Mouse (Mus musculus) heart, adult 2 months (tissue): ENCODE data around the gene Acsf3. TPM values are rescaled to one million over a fixed set of nuclear protein-coding genes. Genes with fewer than 3 reads are reported as not detected.

ENCODE experiments used
- DNase-seq, 2 experiments: peaks; one replicate each; pipeline ENCODE4 v3.0.0; 2021
- H3K27ac ChIP-seq: fragments of 200-600 bp; 2 replicates; pipeline ENCODE4 v1.8.1; 2022
- H3K27me3 ChIP-seq: fragments of 200-500 bp; 2 replicates; pipeline ENCODE4 v1.6.1; 2012; ENCODE audit warnings: mild to moderate bottlenecking, low read length, inconsistent platforms, mixed read lengths; ENCODE audit not compliant: control insufficient read depth, insufficient read depth
- H3K36me3 ChIP-seq: fragments of 200-500 bp; 2 replicates; pipeline ENCODE4 v1.6.1; 2012; ENCODE audit warnings: low read length, inconsistent platforms; ENCODE audit not compliant: control insufficient read depth, insufficient read depth
- H3K4me1 ChIP-seq: fragments of 200-500 bp; 2 replicates; pipeline ENCODE4 v1.6.1; 2011; ENCODE audit warnings: low read length; ENCODE audit not compliant: control insufficient read depth, insufficient read depth
- H3K4me3 ChIP-seq: fragments of 200-600 bp; 2 replicates; pipeline ENCODE4 v1.8.1; 2022
- H3K79me2 ChIP-seq: fragments of 200-500 bp; replicated peaks from 2 replicates; pipeline ENCODE4 v1.6.1; 2012; ENCODE audit warnings: mild to moderate bottlenecking, inconsistent platforms, low read length, moderate library complexity, mixed read lengths; ENCODE audit not compliant: control insufficient read depth, insufficient read depth
- H3K9ac ChIP-seq: fragments of 200-500 bp; 2 replicates; pipeline ENCODE4 v1.6.1; 2012; ENCODE audit warnings: low read depth, mild to moderate bottlenecking, control low read depth, inconsistent platforms, low read length, mixed read lengths
- CTCF ChIP-seq: fragments of 200-600 bp; IDR thresholded peaks from 2 replicates; pipeline ENCODE4 v1.8.1; 2022; ENCODE audit warnings: antibody characterized with exemption, mild to moderate bottlenecking, moderate library complexity
- EP300 ChIP-seq: fragments of 200-500 bp; IDR thresholded peaks from 2 replicates; pipeline ENCODE4 v1.6.1; 2011; ENCODE audit warnings: low read depth, low read length, control low read depth; ENCODE audit not compliant: insufficient read depth
- POLR2A ChIP-seq: fragments of 200-500 bp; IDR thresholded peaks from 2 replicates; pipeline ENCODE4 v1.6.1; 2011; ENCODE audit warnings: mild to moderate bottlenecking, low read depth, low read length, control low read depth; ENCODE audit not compliant: insufficient read depth
- WGBS: fragments of 180-500 bp; shearing (Covaris S2); methylation state at CpG from one replicate; pipeline ENCODE4 v1.1.7; 2018; 5-methylcytosine and 5-hydroxymethylcytosine counted together
- intact Hi-C: fragments of 180-260 bp; cut with DNase I; formaldehyde crosslinking; loops from one replicate; pipeline ENCODE4 v1.15.1; 2025
- polyA plus RNA-seq: library from polyadenylated mRNA; depleted of rRNA; stranded (reverse); fragments of >200 nt; gene quantifications from 2 replicates; pipeline ENCODE4 v1.2.3, GENCODE M21; 2012
- total RNA-seq, 2 experiments: library from RNA; stranded (reverse); gene quantifications; 2 replicates each; pipeline ENCODE4 v1.2.3; 2021

Acsf3 gene
- total and polyA plus RNA-seq, 3 experiments = 25.1 to 29.6 (median 25.6) TPM

DNA sequence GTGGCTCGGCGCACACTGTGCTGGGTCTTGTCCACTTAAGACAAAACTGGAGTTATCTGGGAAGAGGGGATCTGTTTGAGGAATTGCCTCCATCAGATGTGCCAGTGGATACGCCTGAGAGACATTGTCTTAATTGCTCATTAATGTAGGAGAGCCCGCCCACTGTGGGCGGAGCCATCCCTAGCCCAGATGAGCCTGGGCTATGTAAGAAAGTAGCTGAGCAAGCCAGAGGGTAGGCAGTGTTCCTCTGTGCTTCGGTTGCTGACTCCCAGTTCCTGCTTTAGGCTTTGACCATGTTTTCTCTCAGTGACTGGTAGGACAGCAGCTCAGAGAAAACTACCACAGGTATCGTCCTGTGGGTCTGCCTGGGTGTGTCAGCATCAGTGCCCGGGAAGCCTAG is 59.1 kb downstream of the Acsf3 start:
- no peak for DNase-seq
- TF ChIP-seq POLR2A (no peak), CTCF (no peak), EP300 (no peak)
- intact Hi-C loops = no loop called here
- Histone ChIP-seq H3K36me3 (no peaks in the 10 kb centered on the region), H3K4me3 (no peak overlapping the region), H3K27me3 (no peaks in the 10 kb centered on the region), H3K4me1 (no peaks in the 10 kb centered on the region; the same call in 1 of the 2 replicates), H3K9ac (no peak overlapping the region), H3K27ac (no peak overlapping the region), H3K79me2 (no peaks in the 10 kb centered on the region)
- WGBS = 81% methylated on average over 8 of the region's 8 CpGs

DNA sequence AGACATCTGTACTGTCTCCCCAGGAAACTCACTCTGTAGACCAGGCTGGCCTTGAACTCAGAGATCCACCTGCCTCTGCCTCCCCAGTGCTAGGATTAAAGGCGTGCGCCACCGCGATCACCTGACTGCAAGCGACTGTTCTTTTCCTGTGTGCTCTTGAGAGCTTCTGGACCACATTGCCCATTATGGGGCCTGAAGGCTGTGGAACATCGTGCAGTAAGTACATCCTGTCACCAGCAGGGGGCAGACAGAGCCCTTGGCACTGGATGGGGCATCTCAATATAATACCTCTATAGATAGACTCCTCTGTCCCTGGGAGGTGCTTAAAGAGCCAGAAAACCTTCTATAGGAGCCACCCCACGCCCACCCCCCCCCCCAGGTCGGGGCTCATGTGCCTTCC is 59.7 kb downstream of the Acsf3 start:
- H3K36me3 ChIP-seq = no peaks in the 10 kb centered on the region
- no peaks in the 10 kb centered on the region for H3K79me2 ChIP-seq
- no peaks in the 10 kb centered on the region; the same call in 1 of the 2 replicates for H3K4me1 ChIP-seq
- H3K9ac ChIP-seq = no peak overlapping the region
- no peak overlapping the region for H3K27ac ChIP-seq
- intact Hi-C loops = loop anchor here (1.0 to 5.0 kb wide), 2 partner anchors 229 to 367 kb away; no protein-coding TSS in a partner anchor
- no peak overlapping the region for H3K4me3 ChIP-seq
- peak; percentile 82 for TF ChIP-seq CTCF
- TF ChIP-seq POLR2A = no peak
- 0 out of 2 replicates have a peak, but pooled peaks have one; percentile 39 for TF ChIP-seq EP300
- 16% methylated on average over 8 of the region's 8 CpGs for WGBS
- peak; percentile 68 to 74 for DNase-seq
- no peaks in the 10 kb centered on the region for H3K27me3 ChIP-seq

DNA sequence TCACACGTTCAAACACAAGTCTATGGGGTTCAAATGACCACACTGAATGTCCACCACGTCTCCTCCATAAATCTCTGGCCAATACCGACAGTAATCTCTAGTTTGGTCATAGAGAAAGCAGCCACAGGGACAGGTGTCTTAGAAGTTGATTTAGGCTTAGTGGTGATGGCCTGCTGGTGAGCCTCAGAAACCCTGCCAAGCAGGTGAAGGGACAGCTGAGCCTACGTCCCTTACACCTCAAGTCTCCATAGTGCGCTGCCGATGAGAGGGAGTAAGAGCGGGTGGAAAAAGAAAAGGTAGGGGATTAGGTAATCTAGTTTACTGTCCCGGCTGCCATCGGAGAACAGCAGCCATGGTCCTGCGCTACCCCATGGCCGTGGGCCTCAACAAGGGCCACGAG is 60.9 kb downstream of the Acsf3 start:
- no peaks in the 10 kb centered on the region for H3K79me2 ChIP-seq
- H3K27ac ChIP-seq = no peak overlapping the region
- H3K27me3 ChIP-seq = no peaks in the 10 kb centered on the region; the same call in 1 of the 2 replicates
- DNase-seq = no peak
- no peak for TF ChIP-seq POLR2A
- TF ChIP-seq EP300 = no peak
- no peak for TF ChIP-seq CTCF
- WGBS = 90% methylated on average over 12 of the region's 12 CpGs
- no peak overlapping the region for H3K9ac ChIP-seq
- H3K4me1 ChIP-seq = no peaks in the 10 kb centered on the region
- no peak overlapping the region for H3K4me3 ChIP-seq
- H3K36me3 ChIP-seq = no peaks in the 10 kb centered on the region
- intact Hi-C loops = loop anchor here (5.0 kb wide), 1 partner anchor 366 kb away; no protein-coding TSS in a partner anchor

DNA sequence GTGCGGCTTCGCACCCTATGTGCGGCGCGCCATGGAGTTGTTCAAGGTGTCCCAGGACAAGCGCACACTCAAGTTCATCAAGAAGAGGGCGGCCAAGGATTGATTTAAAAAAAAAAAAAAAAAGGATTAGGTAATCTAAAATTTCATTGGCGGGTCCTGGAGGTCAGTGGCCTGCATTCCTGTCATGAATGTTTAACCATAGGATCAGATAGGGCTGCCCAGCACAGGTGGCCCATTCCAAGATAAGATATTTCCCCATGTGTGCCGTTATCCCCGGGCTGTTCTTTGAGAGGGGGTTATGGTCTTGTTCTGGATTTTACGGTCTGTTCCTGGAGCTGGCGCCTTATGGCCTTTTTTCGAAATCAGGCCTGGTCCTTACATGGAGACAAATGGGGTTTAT is 61.4 kb downstream of the Acsf3 start:
- DNase-seq = no peak
- 89% methylated on average over 13 of the region's 13 CpGs for WGBS

DNA sequence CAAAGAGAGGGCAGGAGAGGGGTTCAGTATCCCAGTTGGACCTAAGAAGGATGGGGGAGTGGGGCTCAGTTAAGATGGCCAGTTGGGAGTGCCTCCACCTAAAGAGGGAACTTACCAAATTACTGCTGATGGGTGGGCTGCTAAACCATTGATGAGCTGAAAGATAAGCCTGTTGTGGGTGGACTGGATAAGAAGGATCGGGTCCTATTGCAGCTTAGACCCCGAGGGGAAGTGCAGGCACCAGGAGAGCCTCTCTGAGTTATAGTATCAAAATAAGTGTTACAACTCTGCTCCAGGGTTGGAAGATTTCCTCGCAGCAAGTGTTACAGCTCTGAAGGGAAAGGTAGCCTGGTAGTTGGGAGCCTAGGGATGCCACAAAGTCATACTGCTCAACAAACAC is 68.9 kb downstream of the Acsf3 start:
- no peak for DNase-seq
- Histone ChIP-seq H3K9ac (no peak overlapping the region), H3K36me3 (no peaks in the 10 kb centered on the region), H3K27ac (no peak overlapping the region), H3K79me2 (no peaks in the 10 kb centered on the region), H3K4me3 (no peak overlapping the region), H3K4me1 (no peaks in the 10 kb centered on the region), H3K27me3 (peaks cover 1% of the 10 kb centered on the region; the same call in 1 of the 2 replicates)
- 68% methylated on average over 3 of the region's 3 CpGs for WGBS
- intact Hi-C loops = no loop called here
- no peak for TF ChIP-seq CTCF
- TF ChIP-seq POLR2A = no peak

More for the DNA sequence above, 61.4 kb downstream of the Acsf3 start:
- Histone ChIP-seq H3K4me1 (no peaks in the 10 kb centered on the region), H3K36me3 (no peaks in the 10 kb centered on the region), H3K4me3 (no peak overlapping the region), H3K79me2 (no peaks in the 10 kb centered on the region), H3K27me3 (no peaks in the 10 kb centered on the region; the same call in 1 of the 2 replicates), H3K27ac (no peak overlapping the region), H3K9ac (no peak overlapping the region)
- intact Hi-C loops = loop anchor here (5.0 kb wide), 1 partner anchor 366 kb away; no protein-coding TSS in a partner anchor
- TF ChIP-seq POLR2A (no peak), CTCF (no peak), EP300 (no peak)

DNA sequence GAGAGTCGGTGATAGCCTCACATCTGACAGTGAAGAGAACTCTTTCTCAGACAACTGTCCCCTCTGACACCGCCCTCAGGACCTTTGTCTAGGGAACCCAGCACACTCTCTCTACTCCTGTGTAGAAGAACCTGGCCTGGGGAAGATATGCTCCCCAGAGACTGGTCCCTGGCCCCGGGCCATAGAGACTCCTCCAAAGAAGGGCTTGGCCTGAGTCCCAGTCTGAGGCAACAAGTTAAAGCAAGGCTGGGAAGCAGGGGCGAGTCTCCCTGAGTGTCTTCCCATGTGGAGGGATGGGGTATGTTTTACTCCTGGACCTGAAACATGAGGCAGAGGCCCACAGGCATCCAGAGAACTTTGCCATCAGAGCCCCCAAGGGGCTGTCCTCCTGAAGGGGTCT is 70.4 kb downstream of the Acsf3 start:
- Histone ChIP-seq H3K9ac (no peak overlapping the region), H3K36me3 (no peaks in the 10 kb centered on the region), H3K4me1 (no peaks in the 10 kb centered on the region), H3K79me2 (no peaks in the 10 kb centered on the region), H3K27ac (no peak overlapping the region), H3K4me3 (no peak overlapping the region), H3K27me3 (0 out of 2 replicates have a peak, but pooled peaks cover 1% of the 10 kb centered on the region)
- intact Hi-C loops = no loop called here
- TF ChIP-seq POLR2A = no peak
- TF ChIP-seq EP300 = no peak
- no peak for TF ChIP-seq CTCF
- peak in 1 of 2 experiments; percentile 26 for DNase-seq
- WGBS = 38% methylated on average over 4 of the region's 4 CpGs
